Mouse (Mus musculus) ES-Bruce4 (cell line): ENCODE results near the gene Plac1. TPM values are rescaled to one million over a fixed set of nuclear protein-coding genes. Genes with fewer than 3 reads are reported as not detected.

Experiments
- H3K27ac ChIP-seq: 2 replicates; pipeline ENCODE4 v1.5.1; 2012; ENCODE audit warnings: low read length, inconsistent platforms; ENCODE audit not compliant: insufficient read depth
- H3K27me3 ChIP-seq: 2 replicates; pipeline ENCODE4 v1.6.1; 2012; ENCODE audit warnings: mild to moderate bottlenecking, low read length, inconsistent platforms; ENCODE audit not compliant: control insufficient read depth, poor library complexity, insufficient read depth, severe bottlenecking
- H3K36me3 ChIP-seq: 2 replicates; pipeline ENCODE4 v1.6.1; 2012; ENCODE audit warnings: inconsistent platforms, mild to moderate bottlenecking, low read length, moderate library complexity; ENCODE audit not compliant: control insufficient read depth, poor library complexity, insufficient read depth, severe bottlenecking
- H3K4me1 ChIP-seq: one replicate; pipeline ENCODE4 v1.8.1; 2011; ENCODE audit warnings: low read length; ENCODE audit not compliant: control insufficient read depth, insufficient read depth
- H3K4me3 ChIP-seq: 2 replicates; pipeline ENCODE4 v1.5.1; 2011; ENCODE audit warnings: low read depth, mild to moderate bottlenecking, low read length
- H3K9ac ChIP-seq: 2 replicates; pipeline ENCODE4 v1.6.1; 2012; ENCODE audit warnings: low read depth, mild to moderate bottlenecking, inconsistent platforms; ENCODE audit not compliant: poor library complexity, severe bottlenecking
- H3K9me3 ChIP-seq: replicated peaks from 2 replicates; pipeline ENCODE4 v1.6.1; 2012; ENCODE audit warnings: mild to moderate bottlenecking, low read length, inconsistent platforms; ENCODE audit not compliant: control insufficient read depth, poor library complexity, insufficient read depth, severe bottlenecking
- CTCF ChIP-seq: IDR thresholded peaks from one replicate; pipeline ENCODE4 v1.8.1; 2011; ENCODE audit warnings: low read depth, low read length
- EP300 ChIP-seq: IDR thresholded peaks from 2 replicates; pipeline ENCODE4 v1.6.1; 2011; ENCODE audit warnings: low read depth, low read length; ENCODE audit not compliant: insufficient read depth
- POLR2A ChIP-seq: IDR thresholded peaks from one replicate; pipeline ENCODE4 v1.8.1; 2011; ENCODE audit warnings: low read length; ENCODE audit not compliant: insufficient read depth
- polyA plus RNA-seq: library from polyadenylated mRNA; stranded (reverse); fragments of >200 nt; gene quantifications from 2 replicates; pipeline ENCODE4 v1.2.4, GENCODE M21; 2011; ENCODE audit warnings: low read depth; ENCODE audit not compliant: missing spikeins, insufficient read depth, insufficient read length

Gene Plac1
- polyA plus RNA-seq, 1 experiment, result 2.1 TPM

- TF ChIP-seq CTCF, result no peak
- TF ChIP-seq EP300, result no peak
- no peak for TF ChIP-seq POLR2A
- H3K27me3 ChIP-seq, result no peaks in the 10 kb centered on the region
- H3K36me3 ChIP-seq, result no peaks in the 10 kb centered on the region
- no peak overlapping the region for H3K9ac ChIP-seq
- H3K27ac ChIP-seq, result no peak overlapping the region
- H3K4me3 ChIP-seq, result no peak overlapping the region
- no peaks in the 10 kb centered on the region for H3K9me3 ChIP-seq
- no peaks in the 10 kb centered on the region for H3K4me1 ChIP-seq
These were observed 110.4 kb downstream of the Plac1 start for GRCm38 (mm10) chrX:53129501-53129900.

- Histone ChIP-seq H3K36me3 (no peaks in the 10 kb centered on the region), H3K4me3 (no peak overlapping the region)
These were observed 113.3 kb downstream of the Plac1 start for GRCm38 (mm10) chrX:53126492-53127033.

GRCm38 (mm10) chrX:53125838-53126467 lies 114.0 kb downstream of the Plac1 start:
- Histone ChIP-seq H3K4me3 (no peak overlapping the region), H3K4me1 (no peaks in the 10 kb centered on the region), H3K27me3 (no peaks in the 10 kb centered on the region), H3K27ac (no peak overlapping the region), H3K9ac (no peak overlapping the region), H3K9me3 (no peaks in the 10 kb centered on the region), H3K36me3 (no peaks in the 10 kb centered on the region)
- TF ChIP-seq EP300 (no peak), CTCF (no peak), POLR2A (no peak)

More at GRCm38 (mm10) chrX:53126492-53127033, 113.3 kb downstream of the Plac1 start:
- Histone ChIP-seq H3K4me1 (no peaks in the 10 kb centered on the region), H3K9me3 (no peaks in the 10 kb centered on the region), H3K9ac (no peak overlapping the region), H3K27me3 (no peaks in the 10 kb centered on the region), H3K27ac (no peak overlapping the region)
- TF ChIP-seq POLR2A, result no peak
- no peak for TF ChIP-seq EP300
- no peak for TF ChIP-seq CTCF

GRCm38 (mm10) chrX:53123562-53123961 lies 116.3 kb downstream of the Plac1 start:
- Histone ChIP-seq H3K9ac (no peak overlapping the region), H3K27ac (no peak overlapping the region), H3K27me3 (no peaks in the 10 kb centered on the region), H3K4me1 (no peaks in the 10 kb centered on the region), H3K9me3 (no peaks in the 10 kb centered on the region), H3K4me3 (no peak overlapping the region), H3K36me3 (no peaks in the 10 kb centered on the region)
- TF ChIP-seq EP300, result no peak
- no peak for TF ChIP-seq POLR2A
- TF ChIP-seq CTCF, result no peak

- no peaks in the 10 kb centered on the region for H3K36me3 ChIP-seq
- H3K9ac ChIP-seq, result no peak overlapping the region
- H3K27ac ChIP-seq, result no peak overlapping the region
- H3K9me3 ChIP-seq, result no peaks in the 10 kb centered on the region
- TF ChIP-seq EP300, result no peak
- no peak for TF ChIP-seq POLR2A
- TF ChIP-seq CTCF, result no peak
- H3K4me3 ChIP-seq, result no peak overlapping the region
- no peaks in the 10 kb centered on the region for H3K4me1 ChIP-seq
- no peaks in the 10 kb centered on the region for H3K27me3 ChIP-seq
These were observed 121.3 kb downstream of the Plac1 start for GRCm38 (mm10) chrX:53118631-53119030.

- no peaks in the 10 kb centered on the region for H3K9me3 ChIP-seq
- no peak overlapping the region for H3K9ac ChIP-seq
- H3K27me3 ChIP-seq, result no peaks in the 10 kb centered on the region
- TF ChIP-seq EP300, result no peak
- no peak overlapping the region for H3K4me3 ChIP-seq
- H3K4me1 ChIP-seq, result no peaks in the 10 kb centered on the region
- H3K36me3 ChIP-seq, result no peaks in the 10 kb centered on the region
- H3K27ac ChIP-seq, result no peak overlapping the region
These were observed 121.9 kb downstream of the Plac1 start for GRCm38 (mm10) chrX:53118019-53118418.
